Mouse (Mus musculus) limb, embryonic 12.5 days (tissue): Measurements from ENCODE around the gene Ankrd35. TPM values are rescaled to one million over a fixed set of nuclear protein-coding genes. Genes with fewer than 3 reads are reported as not detected.
A peak's percentile ranks its signal among the peaks of the same experiment; 100 is the strongest.
"Not testable (repeated sequence)": the region's sequence is repeated elsewhere in the genome, so short reads cannot be mapped to it uniquely, and the experiment has no call there.

ENCODE experiments used
- ATAC-seq: fragments of 200-750 bp; cut with Nextera tagmentation; 2 replicates; pipeline ENCODE4 v1.8.0; 2017; ENCODE audit warnings: low read depth, moderate TSS enrichment; ENCODE audit not compliant: insufficient number of reproducible peaks, insufficient read depth, low FRiP score, low TSS enrichment
- H3K27ac ChIP-seq: fragments of 300-500 bp; sonication (generic); 2 replicates; pipeline ENCODE4 v1.5.1; 2016; ENCODE audit warnings: mild to moderate bottlenecking, moderate library complexity
- H3K27me3 ChIP-seq: fragments of 300-500 bp; sonication (generic); 2 replicates; pipeline ENCODE4 v1.6.1; 2016; ENCODE audit warnings: mild to moderate bottlenecking, moderate library complexity
- H3K36me3 ChIP-seq: fragments of 300-500 bp; sonication (generic); 2 replicates; pipeline ENCODE4 v1.6.1; 2016; ENCODE audit warnings: mild to moderate bottlenecking, moderate library complexity
- H3K4me1 ChIP-seq: fragments of 300-500 bp; sonication (generic); replicated peaks from 2 replicates; pipeline ENCODE4 v1.6.1; 2016
- H3K4me2 ChIP-seq: fragments of 300-500 bp; sonication (generic); 2 replicates; pipeline ENCODE4 v1.6.1; 2016; ENCODE audit warnings: mild to moderate bottlenecking, moderate library complexity
- H3K4me3 ChIP-seq: fragments of 300-500 bp; sonication (generic); replicated peaks from 2 replicates; pipeline ENCODE4 v1.5.1; 2016; ENCODE audit warnings: mild to moderate bottlenecking
- H3K9ac ChIP-seq: fragments of 300-500 bp; sonication (generic); replicated peaks from 2 replicates; pipeline ENCODE4 v1.6.1; 2016; ENCODE audit warnings: mild to moderate bottlenecking, moderate library complexity
- H3K9me3 ChIP-seq: fragments of 300-500 bp; sonication (generic); 2 replicates; pipeline ENCODE4 v1.6.1; 2016; ENCODE audit warnings: mild to moderate bottlenecking, moderate library complexity
- WGBS: fragments of 180-500 bp; shearing (Covaris S2); methylation state at CpG from one replicate; pipeline ENCODE4 v1.1.7; 2016; 5-methylcytosine and 5-hydroxymethylcytosine counted together
- polyA plus RNA-seq: library from polyadenylated mRNA; unstranded; fragments of >200 nt; fragmentation: Nextera tagmentation; extraction: Ambion mirVana; gene quantifications from 2 replicates; pipeline ENCODE4 v1.2.1, GENCODE M21; 2016

The Ankrd35 gene
- polyA plus RNA-seq, 1 experiment from 2014 or later: 0.85 TPM

DNA sequence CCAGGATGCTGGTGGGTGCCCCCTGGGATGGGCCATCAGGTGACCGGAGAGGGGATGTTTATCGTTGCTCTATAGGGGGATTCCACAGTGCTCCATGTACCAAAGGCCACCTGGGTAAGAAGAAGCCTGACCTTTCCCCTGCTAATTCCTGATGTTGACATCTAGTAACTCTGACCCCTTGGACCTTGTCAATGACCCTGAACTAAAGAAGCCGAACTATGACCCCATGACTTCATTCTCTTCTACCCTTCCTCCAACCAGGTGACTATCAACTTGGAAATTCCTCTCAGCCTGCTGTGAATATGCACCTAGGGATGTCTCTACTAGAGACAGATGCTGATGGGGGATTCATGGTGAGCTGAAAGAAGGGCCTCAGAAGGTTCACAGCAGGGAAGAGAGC, 22.6 kb upstream of the Ankrd35 start:
- H3K4me2 ChIP-seq: no peak overlapping the region
- no peaks in the 10 kb centered on the region for H3K9me3 ChIP-seq
- no peak overlapping the region for H3K4me3 ChIP-seq
- ATAC-seq: no peak
- peaks cover 32% of the 10 kb centered on the region for H3K36me3 ChIP-seq
- no peaks in the 10 kb centered on the region for H3K27me3 ChIP-seq
- H3K9ac ChIP-seq: no peak overlapping the region
- H3K4me1 ChIP-seq: 0 out of 2 replicates have a peak, but pooled peaks cover 4% of the 10 kb centered on the region
- 80% methylated on average over 3 of the region's 3 CpGs for WGBS
- H3K27ac ChIP-seq: no peak overlapping the region

DNA sequence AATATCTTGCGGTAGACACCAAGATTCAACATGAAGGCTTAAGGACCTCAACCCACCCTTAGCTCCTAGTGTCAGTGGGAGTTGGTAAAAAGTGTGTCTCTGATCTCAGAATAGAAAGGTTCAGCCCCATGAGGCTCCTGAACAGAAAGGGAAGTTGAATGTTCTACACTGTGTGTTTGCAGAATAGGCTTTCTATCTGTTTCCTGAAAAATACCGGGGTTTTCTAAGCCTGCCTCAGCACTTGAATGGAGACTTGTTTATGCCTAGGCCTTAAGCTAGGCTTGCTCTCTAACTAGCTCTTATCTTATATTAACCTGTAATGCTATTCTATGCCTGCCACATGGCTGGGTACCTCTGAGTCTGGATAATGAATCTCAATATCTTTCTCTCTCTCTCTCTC, 9.0 kb upstream of the Ankrd35 start:
- H3K4me1 ChIP-seq: peaks cover 12% of the 10 kb centered on the region
- 83% methylated on average over 2 of the region's 2 CpGs for WGBS

GRCm38 (mm10) chr3:96662731-96663316, 7.1 kb upstream of the Ankrd35 start:
- Histone ChIP-seq H3K4me1 (peaks cover 12% of the 10 kb centered on the region), H3K4me3 (peak overlapping the region; percentile 31), H3K36me3 (no peaks in the 10 kb centered on the region), H3K4me2 (peak overlapping the region; percentile 59), H3K27ac (peak overlapping the region; percentile 86), H3K9ac (peak overlapping the region; percentile 31; the same call in 1 of the 2 replicates), H3K27me3 (no peaks in the 10 kb centered on the region), H3K9me3 (no peaks in the 10 kb centered on the region)
- WGBS: 45% methylated on average over 8 of the region's 8 CpGs
- no peak for ATAC-seq

More for the DNA sequence above, 9.0 kb upstream of the Ankrd35 start:
- Histone ChIP-seq H3K27me3 (no peaks in the 10 kb centered on the region), H3K36me3 (peaks cover 9% of the 10 kb centered on the region; the same call in 1 of the 2 replicates), H3K27ac (no peak overlapping the region), H3K9me3 (no peaks in the 10 kb centered on the region), H3K9ac (no peak overlapping the region), H3K4me3 (no peak overlapping the region), H3K4me2 (no peak overlapping the region)
- no peak for ATAC-seq

DNA sequence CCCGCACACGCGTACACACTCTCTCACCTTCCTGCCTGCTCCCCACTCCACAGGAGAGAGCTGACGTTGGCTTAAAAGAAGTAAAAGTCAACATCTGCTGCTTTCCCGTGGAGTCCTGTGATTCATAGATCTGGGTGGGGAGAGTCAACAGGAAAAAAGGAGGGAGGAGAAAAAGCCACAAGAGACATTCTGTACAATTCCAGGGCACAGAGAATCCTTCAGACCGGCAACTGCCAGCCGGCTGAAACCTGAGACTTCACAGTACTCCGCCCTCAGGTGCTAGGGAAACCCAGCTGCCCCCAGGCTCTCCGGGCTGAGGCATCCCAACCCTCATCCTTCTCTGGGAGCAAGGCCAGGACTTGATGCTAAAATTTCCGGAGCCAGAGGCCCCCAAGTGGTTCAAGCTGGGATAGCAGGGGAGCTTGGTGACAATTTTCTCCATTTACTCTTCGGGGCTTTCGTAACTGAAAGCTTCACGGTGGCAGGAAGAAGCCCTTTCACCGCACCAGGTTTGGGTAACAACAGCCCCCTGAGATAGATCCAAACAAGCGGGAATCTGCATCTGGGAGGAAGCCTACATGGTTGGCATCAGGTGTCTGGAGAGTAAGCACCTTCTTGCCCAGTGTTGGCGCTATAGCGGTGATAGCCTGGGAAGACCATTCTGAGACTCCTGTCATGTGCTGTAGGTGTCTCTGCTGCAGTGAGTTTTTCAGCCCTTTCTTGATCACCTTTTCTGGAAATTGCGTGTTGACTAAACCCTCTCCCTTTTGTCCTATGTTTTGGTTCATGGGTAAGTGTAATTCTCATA, 6.3 kb upstream of the Ankrd35 start:
- peak; percentile 92 for ATAC-seq
- Histone ChIP-seq H3K4me3 (peak overlapping the region; percentile 31), H3K27me3 (no peaks in the 10 kb centered on the region), H3K4me1 (peaks cover 12% of the 10 kb centered on the region), H3K36me3 (no peaks in the 10 kb centered on the region), H3K9me3 (no peaks in the 10 kb centered on the region), H3K4me2 (peak overlapping the region; percentile 59), H3K9ac (peak overlapping the region; percentile 31; the same call in 1 of the 2 replicates), H3K27ac (peak overlapping the region; percentile 86)
- WGBS: 7% methylated on average over 17 of the region's 18 CpGs

GRCm38 (mm10) chr3:96665732-96666363, 4.1 kb upstream of the Ankrd35 start:
- H3K27me3 ChIP-seq, H3K9ac ChIP-seq, H3K27ac ChIP-seq, H3K36me3 ChIP-seq, ATAC-seq, H3K4me3 ChIP-seq, H3K4me2 ChIP-seq, H3K9me3 ChIP-seq: not testable (repeated sequence)
- peaks cover 20% of the 10 kb centered on the region for H3K4me1 ChIP-seq
- 88% methylated on average over 7 of the region's 7 CpGs for WGBS

GRCm38 (mm10) chr3:96666916-96667315, 3.0 kb upstream of the Ankrd35 start:
- Histone ChIP-seq H3K4me1 (peaks cover 20% of the 10 kb centered on the region), H3K9ac (no peak overlapping the region), H3K36me3 (no peaks in the 10 kb centered on the region), H3K9me3 (no peaks in the 10 kb centered on the region), H3K4me3 (no peak overlapping the region), H3K27ac (no peak overlapping the region), H3K27me3 (peaks cover 16% of the 10 kb centered on the region), H3K4me2 (no peak overlapping the region)
- no peak for ATAC-seq
- 92% methylated on average over 5 of the region's 5 CpGs for WGBS

DNA sequence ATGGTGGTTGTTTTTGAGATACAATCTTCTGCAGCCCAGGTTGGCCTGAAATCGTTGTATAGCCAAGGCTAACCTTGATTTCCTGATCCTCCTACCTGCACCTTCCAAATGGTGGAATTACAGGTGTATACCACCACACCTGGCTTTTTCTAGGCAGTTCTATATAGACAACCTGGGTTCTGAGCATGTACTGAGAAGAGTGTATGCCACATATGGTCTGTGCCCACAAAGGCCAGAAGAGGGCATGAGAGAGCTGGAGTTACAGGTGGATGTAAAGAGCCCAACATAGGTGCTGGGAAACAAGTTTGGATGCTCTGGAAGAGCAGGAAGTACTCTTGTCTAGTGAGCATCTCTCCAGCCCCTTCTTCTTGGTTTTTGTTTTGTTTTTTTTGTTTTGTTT, 2.6 kb upstream of the Ankrd35 start:
- no peak overlapping the region for H3K4me3 ChIP-seq
- H3K9me3 ChIP-seq: no peaks in the 10 kb centered on the region
- 42% methylated on average over 1 of the region's 1 CpGs for WGBS
- no peak overlapping the region for H3K9ac ChIP-seq
- H3K4me2 ChIP-seq: no peak overlapping the region
- H3K36me3 ChIP-seq: no peaks in the 10 kb centered on the region
- H3K27me3 ChIP-seq: peaks cover 16% of the 10 kb centered on the region
- H3K27ac ChIP-seq: no peak overlapping the region
- no peak for ATAC-seq
- H3K4me1 ChIP-seq: peaks cover 20% of the 10 kb centered on the region

DNA sequence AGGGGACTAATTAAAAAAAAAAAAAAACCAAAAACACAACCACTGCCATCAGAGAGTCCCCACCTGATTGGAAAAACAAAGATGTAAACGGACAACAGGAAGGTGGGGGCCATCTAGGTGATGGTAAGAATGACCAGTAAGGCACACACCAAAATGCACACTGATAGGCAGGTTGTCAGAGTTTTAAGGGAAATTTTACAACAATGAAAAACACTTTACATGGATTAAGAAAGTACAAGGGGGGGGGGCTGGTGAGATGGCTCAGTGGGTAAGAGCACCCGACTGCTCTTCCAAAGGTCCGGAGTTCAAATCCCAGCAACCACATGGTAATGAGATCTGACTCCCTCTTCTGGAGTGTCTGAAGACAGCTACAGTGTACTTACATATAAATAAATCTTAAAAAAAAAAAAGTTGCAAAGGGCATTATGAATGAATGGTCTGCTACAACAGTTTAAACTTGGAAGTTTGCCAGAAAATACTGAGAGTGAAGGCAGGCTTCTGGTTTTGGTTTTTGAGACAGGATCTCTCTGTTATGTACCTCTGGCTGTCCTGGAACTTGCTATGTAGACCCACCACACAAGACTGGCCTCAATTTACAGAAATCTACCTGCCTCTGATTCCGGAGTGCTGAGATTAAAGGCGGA, 1.4 kb upstream of the Ankrd35 start:
- Histone ChIP-seq H3K27me3 (peaks cover 16% of the 10 kb centered on the region), H3K9ac (no peak overlapping the region), H3K27ac (no peak overlapping the region), H3K4me2 (no peak overlapping the region), H3K4me3 (no peak overlapping the region), H3K4me1 (peaks cover 14% of the 10 kb centered on the region; the same call in 1 of the 2 replicates), H3K9me3 (no peaks in the 10 kb centered on the region), H3K36me3 (no peaks in the 10 kb centered on the region)
- ATAC-seq: no peak
- WGBS: 90% methylated on average over 5 of the region's 5 CpGs

DNA sequence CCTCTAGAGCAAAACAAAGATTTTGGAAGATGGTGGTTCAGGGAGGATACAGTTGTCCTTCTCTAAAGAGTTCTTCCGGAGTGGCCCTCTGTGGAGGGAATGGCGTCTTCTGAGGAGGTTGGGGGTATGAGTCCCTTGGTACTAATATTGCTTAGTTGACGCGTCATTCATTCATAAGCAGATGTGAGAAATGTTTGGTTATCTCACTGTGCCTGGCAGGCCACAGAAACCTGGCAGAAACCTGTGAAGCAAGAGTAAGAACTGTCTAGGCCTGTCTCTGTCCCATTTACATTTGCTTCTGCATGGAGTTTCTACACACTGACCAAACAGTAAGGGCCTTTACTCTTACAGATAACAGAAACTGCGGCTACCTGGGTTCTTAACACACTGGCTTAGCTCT, 1.6 kb downstream of the Ankrd35 start:
- peaks cover 16% of the 10 kb centered on the region for H3K27me3 ChIP-seq
- H3K4me2 ChIP-seq: no peak overlapping the region
- no peaks in the 10 kb centered on the region for H3K36me3 ChIP-seq
- H3K9me3 ChIP-seq: no peaks in the 10 kb centered on the region
- H3K9ac ChIP-seq: no peak overlapping the region
- WGBS: 92% methylated on average over 5 of the region's 5 CpGs
- peaks cover 20% of the 10 kb centered on the region for H3K4me1 ChIP-seq
- H3K27ac ChIP-seq: no peak overlapping the region
- no peak for ATAC-seq
- H3K4me3 ChIP-seq: no peak overlapping the region

DNA sequence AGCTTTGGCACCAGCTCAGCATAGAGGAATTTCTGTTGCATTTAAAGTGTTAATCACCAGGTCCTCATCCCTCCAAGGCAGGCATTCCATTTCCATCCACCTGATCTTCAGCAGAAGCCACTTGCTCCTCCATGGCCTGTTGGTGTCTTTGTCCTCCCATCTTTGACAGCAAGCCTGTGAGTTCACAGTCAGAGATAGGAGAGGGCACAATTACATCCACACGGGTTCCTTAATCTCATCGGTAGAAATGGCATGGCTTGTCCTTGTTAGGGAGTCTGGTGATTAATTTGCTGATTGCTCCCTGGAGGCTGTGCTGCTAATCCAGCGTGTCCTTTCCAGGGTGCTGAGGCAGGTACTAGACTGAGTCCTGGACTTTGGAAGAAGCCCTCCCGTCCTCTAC, 3.6 kb downstream of the Ankrd35 start:
- ATAC-seq: no peak
- H3K9ac ChIP-seq: no peak overlapping the region
- WGBS: 66% methylated on average over 4 of the region's 4 CpGs
- H3K4me2 ChIP-seq: no peak overlapping the region
- H3K9me3 ChIP-seq: no peaks in the 10 kb centered on the region
- H3K4me1 ChIP-seq: peaks cover 20% of the 10 kb centered on the region
- H3K27ac ChIP-seq: no peak overlapping the region
- peaks cover 16% of the 10 kb centered on the region for H3K27me3 ChIP-seq
- H3K4me3 ChIP-seq: no peak overlapping the region
- no peaks in the 10 kb centered on the region for H3K36me3 ChIP-seq

GRCm38 (mm10) chr3:96674442-96674841, 4.5 kb downstream of the Ankrd35 start:
- Histone ChIP-seq H3K9ac (no peak overlapping the region), H3K27ac (peak overlapping the region; percentile 75), H3K9me3 (no peaks in the 10 kb centered on the region), H3K4me3 (no peak overlapping the region), H3K4me1 (peaks cover 20% of the 10 kb centered on the region), H3K36me3 (no peaks in the 10 kb centered on the region), H3K27me3 (peaks cover 26% of the 10 kb centered on the region), H3K4me2 (peak overlapping the region; percentile 35)
- no peak for ATAC-seq
- 17% methylated on average over 8 of the region's 8 CpGs for WGBS
